Mouse (Mus musculus): ENCODE data around the gene Arid5b.

- no peak for TF ChIP-seq CTCF (IDR thresholded peaks at IDR 0.05; ENCODE audit: low read depth)
- TF ChIP-seq EP300 (IDR thresholded peaks at IDR 0.05; ENCODE audit: low read depth), result no peak
These were observed 174.6 kb downstream of the Arid5b start for GRCm38 (mm10) chr10:68103988-68104387.

Measured in liver, embryonic 14.5 days (tissue).